ENCODE assay signal across 25 mouse cellular contexts in genomic region chr1:151636637-151637036, GRCm38 (mm10).
DNase-seq lines count a peak whose midpoint lies in the region; ATAC-seq lines count a peak whose summit lies in the region.
"Had no signal": no experiment of that assay in that cellular context is flagged by ENCODE, and none has a peak within 500 bp of the region (broad histone marks: within the 10 kb centered on the region; RNA-seq: fewer than 3 reads in every experiment).

No protein-coding gene starts in this region.

- WGBS in forebrain, embryonic 16.5 days = 90% methylated on average over 3 of the region's 3 CpGs

- H3K27me3 ChIP-seq in forebrain, embryonic 16.5 days (replicated peaks; ENCODE audit: control insufficient read depth, insufficient read depth, low read length) = no peaks in the 10 kb centered on the region
- H3K27me3 ChIP-seq: CH12.LX; embryonic facial prominence, embryonic 13.5 days; embryonic facial prominence, embryonic 15.5 days; forebrain, embryonic 12.5 days; Patski had no signal

- ATAC-seq in activated CD4-positive, CD25-positive, alpha-beta regulatory T cell, adult 4 months = peak; percentile 61
- peak; percentile 55 for ATAC-seq in inflammation-experienced regulatory T-cells, adult 6 months
- no peak for ATAC-seq in forebrain, embryonic 16.5 days
- ATAC-seq: forebrain, embryonic 14.5 days; Patski had no signal

- no peaks in the 10 kb centered on the region for H3K9me3 ChIP-seq in forebrain, embryonic 16.5 days (ENCODE audit: control insufficient read depth, low read length)

- H3K9ac ChIP-seq in forebrain, embryonic 16.5 days (replicated peaks; ENCODE audit: low read depth, low read length) = no peak overlapping the region
- H3K9ac ChIP-seq: embryonic facial prominence, embryonic 13.5 days; embryonic facial prominence, embryonic 15.5 days; forebrain, embryonic 12.5 days had no signal

- H3K4me2 ChIP-seq in forebrain, embryonic 16.5 days (ENCODE audit: low read length) = no peak overlapping the region
- H3K4me2 ChIP-seq: embryonic facial prominence, embryonic 13.5 days; embryonic facial prominence, embryonic 15.5 days; forebrain, embryonic 12.5 days had no signal

- no peak overlapping the region for H3K4me3 ChIP-seq in forebrain, embryonic 16.5 days (replicated peaks; ENCODE audit: low read length)
- H3K4me3 ChIP-seq: embryonic facial prominence, embryonic 13.5 days; embryonic facial prominence, embryonic 15.5 days; erythroblast, embryonic 14.5 days; forebrain, embryonic 10.5 days; forebrain, embryonic 12.5 days had no signal

- peak; percentile 15 for DNase-seq in CD4-positive, CD25-positive, alpha-beta regulatory T cell, adult 2 months (ENCODE audit: low read depth, low spot score)
- no peak for DNase-seq in right cerebral cortex, postnatal 10 days (ENCODE audit: low spot score in 2 of 2)
- DNase-seq: adrenal gland, adult 2 months; adrenal gland, postnatal 10 days; adrenal gland, postnatal 25 days; B cell, adult 2 months; cerebellum, adult 11 months; cerebellum, adult 18-20 months; cerebellum, adult 8-10 months; cerebellum, adult 9-11 months; cerebellum, postnatal 14 days; cerebellum, postnatal 36 days; embryo, embryonic 11 days had no signal

- no peaks in the 10 kb centered on the region for H3K36me3 ChIP-seq in forebrain, embryonic 16.5 days (ENCODE audit: control insufficient read depth, insufficient read depth)
- H3K36me3 ChIP-seq: embryonic facial prominence, embryonic 13.5 days; embryonic facial prominence, embryonic 15.5 days; forebrain, embryonic 10.5 days; forebrain, embryonic 12.5 days; G1E had no signal

- H3K4me1 ChIP-seq in forebrain, embryonic 16.5 days (replicated peaks; ENCODE audit: control insufficient read depth, insufficient read depth, low read length) = peaks cover 4% of the 10 kb centered on the region; the same call in 1 of the 2 replicates
- H3K4me1 ChIP-seq: embryonic facial prominence, embryonic 13.5 days; embryonic facial prominence, embryonic 15.5 days; forebrain, embryonic 10.5 days; forebrain, embryonic 12.5 days had no signal

- no peak overlapping the region for H3K27ac ChIP-seq in forebrain, embryonic 16.5 days (ENCODE audit: low read length)
- H3K27ac ChIP-seq: embryonic facial prominence, embryonic 13.5 days; embryonic facial prominence, embryonic 15.5 days; forebrain, embryonic 10.5 days; forebrain, embryonic 12.5 days had no signal
